Mouse (Mus musculus) common myeloid progenitor, adult 5-6 weeks (primary cell): Measurements from ENCODE around the gene Gm37240. TPM values are rescaled to one million over a fixed set of nuclear protein-coding genes. Genes with fewer than 3 reads are reported as not detected.

ENCODE experiments used
- ATAC-seq: replicated peaks from 2 replicates; pipeline ENCODE4 v1.8.0; 2016; ENCODE audit warnings: low read depth, mild to moderate bottlenecking, moderate TSS enrichment, inconsistent platforms; ENCODE audit not compliant: poor library complexity, severe bottlenecking
- total RNA-seq: library from RNA; stranded (forward); fragments of 200-1000, 187-1606 nt; gene quantifications from 2 replicates; pipeline ENCODE4 v1.2.3, GENCODE M21; 2017

Gm37240 gene
- total RNA-seq, 1 experiment from 2014 or later = not detected

DNA sequence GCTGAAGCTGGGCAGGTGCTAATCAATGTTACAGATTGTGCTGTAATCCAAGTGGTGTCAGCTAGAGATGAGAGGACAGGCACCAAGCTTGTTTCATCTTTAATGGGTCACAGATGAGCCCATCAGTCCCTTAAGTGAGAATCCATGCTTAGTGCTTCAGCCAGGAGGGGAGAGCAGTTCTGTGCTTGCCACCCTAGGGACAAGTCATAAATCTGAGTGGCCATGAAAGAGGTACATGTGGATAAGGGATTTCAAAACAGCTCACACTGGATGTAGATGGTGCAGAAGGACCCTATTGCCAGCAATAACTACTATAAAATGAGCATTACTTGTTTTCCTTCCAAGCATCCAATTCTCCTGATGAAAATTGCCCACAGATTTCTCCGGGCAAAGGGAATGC is 551.8 kb downstream of the Gm37240 start:
- ATAC-seq = no peak

- no peak for ATAC-seq
Observed at GRCm38 (mm10) chr3:85332276-85332675, 555.0 kb downstream of the Gm37240 start.

DNA sequence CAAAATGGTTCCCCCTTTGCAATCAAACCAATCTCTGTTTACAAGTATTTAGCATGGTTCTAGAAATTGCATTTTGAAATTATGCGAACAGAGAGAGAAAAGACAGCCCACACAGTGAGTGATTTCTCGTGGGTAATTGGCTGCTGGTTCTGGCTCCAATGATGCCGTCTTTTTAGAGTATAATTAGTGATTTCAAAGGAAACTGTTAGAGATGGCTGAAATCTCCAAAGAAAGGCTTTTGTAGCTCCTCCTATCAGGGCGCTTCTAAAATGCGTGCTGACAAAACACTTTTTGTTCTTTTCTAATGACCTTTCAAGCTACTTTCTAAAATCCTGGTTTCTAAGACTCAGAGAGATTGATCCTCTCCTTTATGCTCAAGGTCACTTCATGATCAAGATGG is 569.1 kb downstream of the Gm37240 start:
- no peak for ATAC-seq

GRCm38 (mm10) chr3:85317306-85317705 is 570.0 kb downstream of the Gm37240 start:
- no peak for ATAC-seq

DNA sequence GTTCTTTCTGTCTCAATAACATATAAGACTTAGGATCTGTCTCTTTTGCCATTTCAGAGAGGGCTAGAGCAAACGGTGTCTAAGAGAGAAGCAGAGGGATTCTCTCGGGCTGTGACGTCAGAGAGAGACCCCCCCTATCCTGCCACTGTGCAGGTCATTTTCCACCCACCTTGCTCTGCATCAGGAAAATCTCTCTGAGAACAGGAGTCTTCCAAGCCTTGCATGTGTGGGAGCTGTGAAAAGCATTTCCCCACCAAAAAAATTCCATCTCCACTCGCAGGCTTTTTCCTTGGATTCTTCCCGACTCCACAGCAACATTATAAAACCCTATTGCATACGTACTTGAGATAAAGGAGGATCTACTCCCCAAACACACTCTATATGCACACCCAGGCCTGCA is 572.4 kb downstream of the Gm37240 start:
- ATAC-seq = no peak

DNA sequence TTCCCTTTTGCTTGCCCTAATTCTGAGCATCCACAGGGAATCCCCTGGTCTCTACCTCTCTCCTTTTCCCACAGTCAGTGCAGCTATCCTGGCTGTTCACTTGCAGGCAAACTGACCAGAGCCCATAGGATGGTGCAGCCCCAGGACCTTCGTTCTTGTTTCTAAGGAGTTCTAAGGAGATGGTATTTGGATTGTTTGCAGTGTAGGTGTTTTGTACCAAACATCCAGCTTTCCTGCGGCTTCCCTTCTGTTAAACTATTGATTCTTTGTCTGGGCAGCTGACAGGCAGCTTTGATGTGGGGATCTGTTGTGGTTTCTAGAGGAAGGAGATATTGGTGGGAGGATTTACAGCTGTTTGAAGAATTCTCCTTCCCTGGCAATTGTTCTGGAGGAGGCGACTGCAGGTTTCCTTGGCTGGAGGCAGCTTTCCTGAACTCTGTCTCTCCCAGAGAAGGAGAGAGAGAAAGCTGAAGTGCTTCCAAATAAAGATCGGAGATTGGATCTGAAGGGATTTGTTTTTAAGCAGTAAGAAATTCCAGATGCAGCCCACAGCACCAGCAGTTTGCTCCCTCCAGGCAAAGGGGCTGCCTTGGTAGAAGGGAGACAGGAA is 573.6 kb downstream of the Gm37240 start:
- no peak for ATAC-seq

- ATAC-seq = no peak
Observed at GRCm38 (mm10) chr3:85311176-85311575, 576.1 kb downstream of the Gm37240 start.

GRCm38 (mm10) chr3:85310401-85310989 is 576.8 kb downstream of the Gm37240 start:
- ATAC-seq = 0 out of 2 replicates have a peak, but pooled peaks have one; percentile 32

- ATAC-seq = no peak
Observed at GRCm38 (mm10) chr3:85309168-85309567, 578.1 kb downstream of the Gm37240 start.

- no peak for ATAC-seq
Observed at GRCm38 (mm10) chr3:85308706-85309105, 578.6 kb downstream of the Gm37240 start.

DNA sequence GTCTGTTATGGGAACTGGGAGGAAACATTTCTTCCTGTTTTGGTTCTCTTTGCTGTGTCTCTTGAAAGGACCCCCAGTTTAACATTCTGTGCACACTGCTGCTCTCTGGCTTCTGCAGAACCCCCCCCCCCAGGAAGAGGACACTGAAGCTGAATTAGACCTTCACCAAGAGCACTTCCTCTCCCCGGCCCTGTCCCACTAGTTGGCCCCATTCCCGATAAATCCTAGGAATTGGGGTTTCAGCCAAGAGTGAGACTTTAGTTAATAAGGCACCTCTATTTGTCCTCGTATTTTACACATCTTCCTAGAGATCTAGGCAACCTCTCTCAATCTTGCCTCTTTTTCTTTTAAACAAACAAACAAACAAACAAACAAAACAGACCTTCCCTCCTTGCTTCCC is 585.5 kb downstream of the Gm37240 start:
- no peak for ATAC-seq

DNA sequence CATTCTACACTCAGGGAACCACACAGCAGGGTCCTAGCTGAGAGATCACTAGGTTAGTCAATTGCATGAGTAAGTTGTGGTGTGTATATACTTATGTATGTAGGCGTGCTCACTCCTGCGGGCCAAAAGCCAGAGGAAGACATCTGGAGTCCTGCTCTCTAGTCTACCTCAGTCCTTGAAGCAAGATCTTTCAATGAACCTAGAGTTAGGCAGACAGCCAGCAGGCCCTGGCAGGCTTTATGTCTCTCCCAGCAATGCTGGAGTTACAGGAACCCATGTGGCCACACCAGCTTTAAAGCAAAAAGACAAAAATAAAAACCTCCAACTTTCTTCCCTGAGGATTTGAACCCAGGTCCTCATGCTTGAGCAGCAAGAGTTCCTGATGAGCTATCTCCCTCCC is 586.0 kb downstream of the Gm37240 start:
- ATAC-seq = no peak

DNA sequence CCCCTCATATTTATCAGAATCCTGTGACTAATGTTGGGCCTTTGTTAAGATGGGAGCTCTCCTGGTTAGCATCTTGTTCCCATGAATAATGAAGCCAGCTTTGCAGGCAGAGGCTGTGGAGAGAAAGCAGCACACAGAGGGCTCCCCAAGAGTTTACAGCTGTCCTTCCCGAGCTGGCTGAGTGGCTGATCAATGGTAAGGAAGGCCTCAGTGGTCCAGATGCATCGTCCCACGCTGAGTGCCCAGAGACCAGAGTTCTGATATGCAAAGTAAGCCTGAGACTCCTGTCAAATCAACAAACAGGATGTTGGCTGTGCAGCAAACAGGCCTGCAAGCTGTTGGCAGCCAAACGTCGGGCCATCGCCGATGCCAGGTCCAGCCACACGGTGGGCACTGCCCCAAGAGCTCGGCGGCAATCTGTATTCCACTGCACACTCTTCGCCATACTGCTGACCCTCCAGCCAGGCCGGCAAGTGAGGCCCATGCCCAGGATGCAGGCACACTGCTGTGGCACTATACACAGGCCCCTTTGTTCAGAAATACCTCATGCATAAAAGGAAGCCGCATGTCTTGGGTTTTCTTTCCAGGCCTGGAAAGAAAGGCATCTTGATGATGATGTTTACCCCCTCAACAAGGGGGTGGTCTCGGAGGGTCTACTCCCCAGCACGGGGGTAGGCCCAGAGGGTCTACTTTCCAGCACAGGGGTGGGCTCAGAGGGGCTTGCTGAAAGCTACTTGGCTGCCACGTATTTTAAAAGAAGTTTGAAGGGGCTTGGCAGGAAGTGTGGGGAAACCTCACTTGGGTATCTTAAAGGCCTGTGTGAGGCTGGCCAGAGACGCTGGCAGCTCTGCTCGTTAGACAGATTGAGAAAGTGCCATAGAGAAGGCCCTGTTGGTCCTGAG is 587.4 kb downstream of the Gm37240 start:
- no peak for ATAC-seq

GRCm38 (mm10) chr3:85295229-85295628 is 592.1 kb downstream of the Gm37240 start:
- ATAC-seq = no peak

DNA sequence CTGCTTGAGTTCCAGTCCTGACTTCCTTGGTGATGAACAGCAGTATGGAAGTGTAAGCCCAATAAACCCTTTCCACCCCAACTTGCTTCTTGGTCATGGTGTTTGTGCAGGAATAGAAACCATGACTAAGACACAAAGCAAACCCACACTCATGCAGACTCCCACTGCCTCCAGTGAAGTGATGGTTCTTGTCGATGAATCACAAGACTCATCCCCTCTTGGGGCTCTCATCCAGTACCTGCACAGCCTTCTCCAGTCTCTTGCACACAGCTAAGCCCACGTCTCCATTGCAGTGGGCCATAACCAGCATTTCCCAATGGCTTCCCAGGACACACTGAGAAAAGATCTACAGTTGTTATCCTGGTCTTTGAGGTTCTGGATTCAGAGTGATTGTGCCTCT is 599.7 kb downstream of the Gm37240 start:
- ATAC-seq = no peak

- ATAC-seq = no peak
Observed at GRCm38 (mm10) chr3:85284483-85284882, 602.8 kb downstream of the Gm37240 start.

GRCm38 (mm10) chr3:85282816-85283215 is 604.5 kb downstream of the Gm37240 start:
- no peak for ATAC-seq

DNA sequence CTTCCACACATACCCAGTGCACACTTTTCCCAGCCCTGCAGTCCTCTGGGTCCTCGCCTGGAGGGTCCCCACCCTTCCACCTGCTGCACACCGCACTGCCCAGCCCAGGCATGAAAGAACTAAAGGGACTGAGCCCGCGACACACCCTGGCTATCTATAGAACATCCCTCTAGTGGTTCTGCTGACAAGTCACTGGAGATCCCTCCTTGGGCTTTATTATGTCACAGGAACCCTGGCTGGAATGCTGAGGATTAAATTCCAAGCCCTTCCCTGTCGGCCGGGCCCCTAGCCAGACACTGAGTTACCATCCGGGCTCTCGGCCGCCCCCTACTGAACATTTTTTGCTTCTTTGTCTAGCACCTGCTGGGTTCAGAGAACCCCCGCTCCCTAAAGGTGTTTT is 612.2 kb downstream of the Gm37240 start:
- ATAC-seq = no peak

- ATAC-seq = no peak
Observed at GRCm38 (mm10) chr3:85271491-85271890, 615.8 kb downstream of the Gm37240 start.

DNA sequence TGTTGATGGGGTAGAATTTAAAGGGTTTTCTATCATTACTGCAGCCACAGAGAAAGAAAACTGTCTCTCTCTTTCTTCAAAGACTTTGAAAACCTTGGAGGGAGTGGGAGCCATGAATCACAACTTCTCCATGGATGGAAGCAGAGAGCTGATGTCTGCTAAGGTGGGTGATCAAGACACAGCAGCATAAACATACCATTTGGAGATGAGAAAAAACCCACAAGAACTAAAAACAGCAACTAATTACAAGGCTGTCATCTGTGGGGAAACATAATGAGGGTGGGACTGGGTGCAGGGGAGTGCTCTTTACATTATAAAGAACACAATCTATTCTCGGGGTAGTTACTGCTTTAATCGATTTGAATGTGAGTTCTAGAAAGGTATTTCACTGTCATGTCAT is 622.4 kb downstream of the Gm37240 start:
- no peak for ATAC-seq

GRCm38 (mm10) chr3:85264546-85264945 is 622.8 kb downstream of the Gm37240 start:
- ATAC-seq = no peak
